Mouse (Mus musculus) myocyte (in vitro differentiated cells): Measurements from ENCODE around the gene Frmd4a.

Experiments
- CEBPB ChIP-seq: IDR thresholded peaks from 2 replicates; pipeline ENCODE4 v1.6.1; 2011; ENCODE audit warnings: mild to moderate bottlenecking, moderate library complexity; ENCODE audit not compliant: poor library complexity, insufficient read depth, severe bottlenecking
- MAX ChIP-seq: IDR thresholded peaks from one replicate; pipeline ENCODE4 v1.6.1; 2011; ENCODE audit warnings: low read depth, mild to moderate bottlenecking, control low read depth
- POLR2A ChIP-seq: IDR thresholded peaks from one replicate; pipeline ENCODE4 v1.6.1; 2011; ENCODE audit warnings: low read depth, mild to moderate bottlenecking, control low read depth, moderate library complexity; ENCODE audit not compliant: insufficient read length
- POLR2AphosphoS2 ChIP-seq: IDR thresholded peaks from one replicate; pipeline ENCODE4 v1.6.1; 2011; ENCODE audit warnings: low read depth, control low read depth; ENCODE audit not compliant: insufficient read length
- TCF12 ChIP-seq: IDR thresholded peaks from one replicate; pipeline ENCODE4 v1.6.1; 2011; ENCODE audit warnings: mild to moderate bottlenecking, control low read depth; ENCODE audit not compliant: poor library complexity, insufficient read depth, severe bottlenecking

- TF ChIP-seq MAX (no peak), POLR2A (no peak), CEBPB (no peak), TCF12 (no peak), POLR2AphosphoS2 (no peak)
Observed at GRCm38 (mm10) chr2:4159574-4160203, 142.2 kb downstream of the Frmd4a start.
